ENCODE assay signal across 23 mouse cellular contexts in genomic region chr4:58620641-58621040, GRCm38 (mm10).
DNase-seq lines count a peak whose midpoint lies in the region; ATAC-seq and TF ChIP-seq lines count a peak whose summit lies in the region.
"Had no signal": no experiment of that assay in that cellular context is flagged by ENCODE, and none has a peak within 500 bp of the region (broad histone marks: within the 10 kb centered on the region; RNA-seq: fewer than 3 reads in every experiment).

No protein-coding gene starts in this region.

- peak; percentile 25 to 68 for DNase-seq in adrenal gland, adult (ENCODE audit: inconsistent age in 2 of 2, low spot score in 1 of 2)
- no peak for DNase-seq in adrenal gland, postnatal 4 days (ENCODE audit: low spot score in 2 of 2)
- DNase-seq in gastrocnemius, adult 2 months = peak; percentile 38
- DNase-seq in gastrocnemius, postnatal 4 days (ENCODE audit: low spot score in 2 of 2) = no peak
- peak; percentile 14 for DNase-seq in midbrain, embryonic 11.5 days (ENCODE audit: low spot score, missing footprints)
- DNase-seq in midbrain, embryonic 14.5 days = no peak
- no peak for DNase-seq in left cerebral cortex, adult 18-20 months (ENCODE audit: low spot score in 2 of 2)
- DNase-seq: B cell, adult 2 months; cerebellum, adult 11 months; cerebellum, adult 9-10 months; gastrocnemius, postnatal 14 days; heart, postnatal 14 days; kidney, adult 2 months had no signal

- H3K4me1 ChIP-seq in midbrain, embryonic 11.5 days (ENCODE audit: control insufficient read depth, insufficient read depth, low read length) = no peaks in the 10 kb centered on the region
- no peaks in the 10 kb centered on the region for H3K4me1 ChIP-seq in midbrain, embryonic 14.5 days (ENCODE audit: control insufficient read depth, insufficient read depth, low read length)
- no peaks in the 10 kb centered on the region for H3K4me1 ChIP-seq in forebrain, embryonic 12.5 days
- H3K4me1 ChIP-seq: embryonic facial prominence, embryonic 13.5 days; heart, embryonic 10.5 days; heart, embryonic 15.5 days; hindbrain, embryonic 10.5 days had no signal

- no peaks in the 10 kb centered on the region for H3K9me3 ChIP-seq in midbrain, embryonic 11.5 days (ENCODE audit: control insufficient read depth, low read length)
- no peaks in the 10 kb centered on the region for H3K9me3 ChIP-seq in midbrain, embryonic 14.5 days (ENCODE audit: control insufficient read depth, low read length)
- H3K9me3 ChIP-seq in forebrain, embryonic 12.5 days = no peaks in the 10 kb centered on the region
- H3K9me3 ChIP-seq: embryonic facial prominence, embryonic 13.5 days; heart, embryonic 15.5 days; hindbrain, embryonic 10.5 days had no signal

- ATAC-seq in midbrain, embryonic 11.5 days (ENCODE audit: low FRiP score) = no peak
- ATAC-seq in midbrain, embryonic 14.5 days (ENCODE audit: low FRiP score, low TSS enrichment) = no peak; the same call in 1 of the 2 replicates
- no peak for ATAC-seq in forebrain, embryonic 12.5 days (ENCODE audit: low FRiP score)
- ATAC-seq: CD4-positive, CD25-positive, alpha-beta regulatory T cell, adult 4 months; forebrain, embryonic 14.5 days; intestine, embryonic 16.5 days had no signal

- no peaks in the 10 kb centered on the region for H3K36me3 ChIP-seq in midbrain, embryonic 11.5 days (ENCODE audit: control insufficient read depth, insufficient read depth, low read length)
- H3K36me3 ChIP-seq in midbrain, embryonic 14.5 days (ENCODE audit: control insufficient read depth, insufficient read depth, low read length) = no peaks in the 10 kb centered on the region
- no peaks in the 10 kb centered on the region for H3K36me3 ChIP-seq in forebrain, embryonic 12.5 days (replicated peaks)
- H3K36me3 ChIP-seq: embryonic facial prominence, embryonic 13.5 days; G1E; heart, embryonic 10.5 days; heart, embryonic 15.5 days; hindbrain, embryonic 10.5 days had no signal

- WGBS in midbrain, embryonic 11.5 days = 90% methylated on average over 3 of the region's 3 CpGs
- 87% methylated on average over 3 of the region's 3 CpGs for WGBS in midbrain, embryonic 14.5 days
- WGBS in forebrain, embryonic 12.5 days = 86% methylated on average over 3 of the region's 3 CpGs

- intact Hi-C loops in gastrocnemius, adult 2 months (cut with DNase I) = no loop called here

- H3K27me3 ChIP-seq in midbrain, embryonic 11.5 days (ENCODE audit: control insufficient read depth, insufficient read depth, low read length) = no peaks in the 10 kb centered on the region
- H3K27me3 ChIP-seq in midbrain, embryonic 14.5 days (ENCODE audit: control insufficient read depth, insufficient read depth, low read length) = no peaks in the 10 kb centered on the region
- H3K27me3 ChIP-seq in forebrain, embryonic 12.5 days = no peaks in the 10 kb centered on the region
- H3K27me3 ChIP-seq: embryonic facial prominence, embryonic 13.5 days; heart, embryonic 15.5 days had no signal

- H3K9ac ChIP-seq in midbrain, embryonic 11.5 days (ENCODE audit: low read length) = no peak overlapping the region
- H3K9ac ChIP-seq in midbrain, embryonic 14.5 days (replicated peaks; ENCODE audit: low read length) = no peak overlapping the region
- no peak overlapping the region for H3K9ac ChIP-seq in forebrain, embryonic 12.5 days
- H3K9ac ChIP-seq: embryonic facial prominence, embryonic 13.5 days; heart, embryonic 15.5 days; hindbrain, embryonic 14.5 days had no signal

- no peak overlapping the region for H3K27ac ChIP-seq in gastrocnemius, adult 2 months
- H3K27ac ChIP-seq in midbrain, embryonic 11.5 days (ENCODE audit: low read depth, low read length) = no peak overlapping the region
- no peak overlapping the region for H3K27ac ChIP-seq in midbrain, embryonic 14.5 days (replicated peaks; ENCODE audit: low read depth, low read length)
- no peak overlapping the region for H3K27ac ChIP-seq in forebrain, embryonic 12.5 days
- H3K27ac ChIP-seq: embryonic facial prominence, embryonic 13.5 days; heart, embryonic 10.5 days; heart, embryonic 15.5 days; hindbrain, embryonic 10.5 days; hindbrain, embryonic 14.5 days had no signal

- TF ChIP-seq CTCF in gastrocnemius, adult 2 months (IDR thresholded peaks at IDR 0.05) = no peak

- H3K4me2 ChIP-seq in midbrain, embryonic 11.5 days = no peak overlapping the region
- no peak overlapping the region for H3K4me2 ChIP-seq in midbrain, embryonic 14.5 days (ENCODE audit: low read length)
- no peak overlapping the region for H3K4me2 ChIP-seq in forebrain, embryonic 12.5 days
- H3K4me2 ChIP-seq: embryonic facial prominence, embryonic 13.5 days; heart, embryonic 15.5 days; hindbrain, embryonic 14.5 days had no signal

- no peak overlapping the region for H3K4me3 ChIP-seq in gastrocnemius, adult 2 months
- no peak overlapping the region for H3K4me3 ChIP-seq in midbrain, embryonic 11.5 days (ENCODE audit: low read depth, low read length)
- no peak overlapping the region for H3K4me3 ChIP-seq in midbrain, embryonic 14.5 days (replicated peaks; ENCODE audit: low read depth, low read length)
- H3K4me3 ChIP-seq in forebrain, embryonic 12.5 days (replicated peaks) = no peak overlapping the region
- H3K4me3 ChIP-seq: embryonic facial prominence, embryonic 13.5 days; heart, embryonic 10.5 days; heart, embryonic 15.5 days; hindbrain, embryonic 10.5 days had no signal

Comparison
In these comparisons a context has a peak if more than half of its experiments do, and no peak if none do; other contexts are left out.
1. DNase-seq: peak in adrenal gland, adult (2 of 2), gastrocnemius, adult 2 months (single experiment) and midbrain, embryonic 11.5 days (single experiment); none in adrenal gland, postnatal 4 days (0 of 2), gastrocnemius, postnatal 4 days (0 of 2), midbrain, embryonic 14.5 days (single experiment) and left cerebral cortex, adult 18-20 months (0 of 2).